Mouse (Mus musculus): ENCODE results near the gene Litaf.
"Not testable (repeated sequence)": the region's sequence is repeated elsewhere in the genome, so short reads cannot be mapped to it uniquely, and the experiment has no call there.

Gene Litaf

GRCm38 (mm10) chr16:11021403-11022112 lies 44.4 kb downstream of the Litaf start:
- no peak for DNase-seq

GRCm38 (mm10) chr16:11017807-11018595 lies 48.0 kb downstream of the Litaf start:
- no peak for DNase-seq

GRCm38 (mm10) chr16:11016353-11016752 lies 49.6 kb downstream of the Litaf start:
- DNase-seq = no peak

- DNase-seq = no peak
Observed at GRCm38 (mm10) chr16:11014407-11014806, 51.5 kb downstream of the Litaf start.

DNA sequence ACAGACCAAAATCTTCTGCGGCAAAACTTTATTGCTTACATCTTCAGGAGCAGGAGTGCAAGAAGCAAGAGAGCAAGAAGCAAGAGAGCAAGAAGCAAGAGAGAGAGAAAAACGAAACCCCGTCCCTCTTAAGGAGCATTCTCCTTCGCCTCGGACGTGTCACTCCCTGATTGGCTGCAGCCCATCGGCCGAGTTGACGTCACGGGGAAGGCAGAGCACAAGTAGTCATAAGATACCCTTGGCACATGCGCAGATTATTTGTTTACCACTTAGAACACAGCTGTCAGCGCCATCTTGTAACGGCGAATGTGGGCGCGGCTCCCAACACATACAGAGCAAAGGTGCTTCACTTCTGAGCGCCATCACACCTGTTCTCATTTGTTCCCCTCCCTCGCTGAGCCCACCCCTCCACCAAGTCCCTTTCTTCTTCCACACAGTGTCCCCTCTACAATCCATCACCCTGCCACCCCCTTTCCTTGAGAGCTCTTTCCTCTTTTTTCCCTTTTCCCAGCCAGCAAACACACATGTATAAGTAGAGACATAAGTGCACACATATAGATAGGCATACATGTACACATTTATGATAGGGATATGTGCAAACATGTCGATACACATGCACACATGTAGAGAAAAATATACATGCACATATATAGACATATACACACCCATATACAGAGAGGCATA lies 52.4 kb downstream of the Litaf start:
- not testable (repeated sequence) for DNase-seq

- peak; percentile 22 for DNase-seq
Observed at GRCm38 (mm10) chr16:11012571-11013463, 53.1 kb downstream of the Litaf start.

DNA sequence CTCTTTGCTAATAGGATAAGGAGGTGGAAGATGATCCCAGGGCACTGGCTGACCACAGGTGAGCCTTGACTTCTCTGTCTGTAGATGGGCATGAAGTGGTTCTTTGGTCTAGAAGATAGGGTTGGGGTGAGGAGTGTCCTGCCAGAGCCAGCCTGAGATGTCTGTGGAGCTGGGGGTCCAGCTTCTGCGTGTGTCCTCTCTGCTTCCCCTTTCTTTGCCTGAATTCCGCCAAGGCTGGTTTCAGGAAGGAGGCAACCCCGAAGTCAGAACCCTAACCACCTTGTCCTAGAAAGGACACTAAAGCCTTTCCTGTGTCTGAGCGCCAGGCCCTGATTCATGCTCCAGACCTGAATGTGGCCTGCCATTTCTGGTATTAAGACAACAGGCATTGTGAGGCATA lies 54.0 kb downstream of the Litaf start:
- DNase-seq = no peak

- DNase-seq = no peak
Observed at GRCm38 (mm10) chr16:11011206-11011605, 54.8 kb downstream of the Litaf start.

- no peak for DNase-seq
Observed at GRCm38 (mm10) chr16:11010270-11010669, 55.7 kb downstream of the Litaf start.

DNA sequence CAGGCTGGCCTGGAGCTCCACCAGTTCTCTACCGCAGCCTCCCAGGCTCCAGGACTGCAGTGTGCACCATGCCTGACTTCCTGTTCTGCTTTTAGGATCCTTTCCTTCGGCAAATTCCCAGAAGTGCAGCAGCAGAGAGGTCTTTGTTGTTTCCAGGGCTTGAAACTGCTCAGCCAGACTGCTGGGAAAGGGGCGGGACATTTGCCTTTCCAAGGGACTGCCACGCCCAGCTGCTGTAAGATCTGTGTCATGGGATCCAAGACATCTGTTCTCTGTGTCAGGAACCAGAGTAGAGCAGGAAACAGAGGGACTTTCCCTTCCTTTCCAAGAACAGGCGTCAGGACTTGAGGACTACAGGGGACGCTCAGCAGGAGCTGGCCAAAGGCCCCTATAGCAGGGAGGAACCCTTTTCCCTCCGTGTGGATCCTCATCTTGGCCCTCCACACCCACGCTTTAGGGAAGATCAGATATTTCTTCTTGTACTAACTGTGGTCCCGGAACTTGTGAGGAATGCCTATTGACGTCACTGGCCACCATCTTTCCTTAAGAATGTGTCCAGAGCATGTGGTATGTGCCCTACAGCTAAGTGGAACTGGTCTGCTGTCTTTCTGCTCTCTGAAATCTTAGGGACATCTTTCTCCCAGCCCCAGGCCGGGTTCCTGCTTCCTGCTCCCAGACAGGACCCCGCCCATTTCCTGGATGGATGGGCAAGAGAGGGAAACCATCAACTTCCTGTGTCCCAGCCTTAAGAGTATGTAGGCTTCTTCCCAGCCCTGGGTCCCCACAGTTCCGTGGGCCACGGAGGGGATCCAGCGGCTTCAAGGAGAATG lies 57.6 kb downstream of the Litaf start:
- peak; percentile 67 for DNase-seq

DNA sequence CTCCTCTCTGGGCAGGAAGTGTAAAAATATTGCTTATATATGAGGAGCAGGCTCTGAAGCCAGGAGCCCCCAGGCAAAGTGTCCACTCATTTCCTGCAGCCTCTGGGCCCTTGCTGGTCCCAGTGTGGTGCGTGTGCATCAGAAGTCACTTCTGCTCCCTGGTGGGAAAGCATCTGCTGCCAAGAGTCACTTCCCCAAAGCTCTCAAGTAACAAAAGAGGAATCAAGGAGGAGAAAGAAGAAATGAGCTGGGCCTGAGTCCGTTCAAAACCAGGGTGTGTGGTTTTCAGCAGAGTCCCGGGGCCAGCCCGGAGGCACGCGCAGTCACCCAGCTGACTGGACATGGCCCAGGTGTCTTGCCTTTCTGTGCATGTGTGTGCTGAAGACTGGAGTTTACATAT lies 59.9 kb downstream of the Litaf start:
- DNase-seq = no peak

DNA sequence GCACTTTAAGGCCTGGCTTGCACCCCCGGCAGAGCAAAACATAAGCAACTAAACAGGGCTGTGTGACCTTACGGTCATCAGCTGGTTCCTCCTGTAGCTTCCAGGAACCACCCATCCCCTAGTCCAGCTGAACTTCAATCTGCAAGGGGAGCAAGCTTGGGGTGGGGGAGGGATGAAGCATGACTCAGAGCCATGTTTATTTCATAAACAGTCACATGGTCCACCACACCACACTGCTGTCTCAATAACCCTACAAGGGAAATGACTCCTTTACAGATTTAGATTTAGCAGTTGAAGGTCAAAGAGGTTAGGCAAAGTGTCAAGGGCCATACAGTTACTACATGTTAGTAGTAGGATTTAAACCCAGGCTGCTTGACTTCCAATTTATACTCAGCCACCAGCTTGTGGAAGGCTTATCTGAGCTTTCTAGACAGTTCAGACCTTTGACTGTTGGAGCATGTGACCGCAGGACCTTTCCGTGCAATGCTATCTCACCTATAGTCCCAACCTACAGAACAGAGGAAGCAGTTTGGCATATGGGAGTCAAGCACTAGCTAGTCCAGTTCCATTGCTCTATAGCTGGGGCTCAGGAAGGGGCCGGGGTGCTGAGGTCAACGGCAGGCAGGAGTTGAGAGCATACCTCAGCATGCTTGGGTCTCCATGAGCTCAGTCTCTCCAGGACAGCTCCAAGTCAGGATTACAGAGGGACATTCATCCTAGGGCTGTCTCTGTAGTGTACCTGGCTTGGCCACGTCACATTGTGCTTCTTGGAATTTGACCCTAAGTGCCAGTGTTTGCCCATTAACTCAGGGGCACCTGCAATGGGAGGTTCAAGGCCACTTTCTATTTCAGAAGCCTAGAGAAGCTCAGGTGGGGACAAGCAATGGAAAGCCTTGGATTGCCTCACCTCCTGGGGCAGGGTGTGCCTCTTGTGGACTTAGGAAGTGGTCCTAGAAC lies 64.0 kb downstream of the Litaf start:
- DNase-seq = no peak

GRCm38 (mm10) chr16:10999809-11000208 lies 66.1 kb downstream of the Litaf start:
- no peak for DNase-seq

DNA sequence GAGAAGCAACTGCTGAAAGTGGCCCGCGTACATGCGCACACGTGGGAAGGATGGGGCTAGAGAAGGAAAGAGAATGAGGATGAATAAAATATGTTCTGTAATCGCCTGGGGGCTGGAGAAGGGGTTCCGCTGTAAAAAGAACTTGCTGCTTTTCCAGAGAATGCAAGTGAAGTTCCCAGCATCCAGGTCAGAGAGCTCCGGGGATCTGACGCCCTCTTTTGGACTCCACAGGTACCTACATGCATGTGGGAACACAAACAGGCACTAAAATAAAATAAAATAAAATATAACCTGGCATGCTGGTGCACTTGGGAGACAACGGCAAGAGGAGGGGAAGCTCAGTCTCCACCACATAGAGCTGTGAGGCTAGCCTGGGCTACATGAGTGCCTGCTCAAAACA lies 67.7 kb downstream of the Litaf start:
- DNase-seq = no peak

- DNase-seq = no peak
Observed at GRCm38 (mm10) chr16:10996576-10996975, 69.4 kb downstream of the Litaf start.

DNA sequence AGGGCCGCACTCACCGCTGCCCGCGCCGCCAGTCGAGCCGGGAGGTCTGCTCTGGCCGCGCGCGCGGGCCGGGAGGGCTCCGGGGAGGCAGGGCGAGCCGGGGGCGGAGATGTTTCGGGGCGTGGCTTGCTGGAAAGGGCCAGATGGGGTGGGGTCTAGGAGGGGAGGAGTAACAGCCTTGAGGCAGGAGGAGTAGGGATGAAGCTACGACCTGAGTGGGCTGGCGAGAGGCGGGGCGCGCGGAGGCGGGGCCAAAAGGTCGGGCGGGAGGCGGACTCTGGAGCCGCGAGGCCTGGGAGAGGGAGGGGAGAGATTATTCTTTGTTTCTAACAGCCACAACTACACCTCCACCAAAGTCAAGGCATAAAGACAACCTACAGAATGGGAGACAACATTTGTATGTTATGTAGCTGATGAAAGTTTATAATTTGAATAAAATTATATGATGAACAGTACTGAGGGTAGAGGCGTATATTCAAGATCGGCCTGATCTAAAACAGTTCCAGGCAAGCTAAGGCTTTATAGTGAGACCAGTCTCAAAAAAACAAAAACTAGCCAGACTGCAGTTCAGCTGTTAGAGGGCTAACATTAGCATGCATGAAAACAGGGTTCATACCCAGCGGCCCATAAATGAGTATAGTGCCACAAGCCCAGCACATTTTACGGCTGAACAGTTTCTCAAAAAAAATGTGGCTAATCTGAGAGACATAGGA lies 72.8 kb downstream of the Litaf start:
- peak; percentile 97 for DNase-seq

GRCm38 (mm10) chr16:10992090-10993031 lies 73.6 kb downstream of the Litaf start:
- DNase-seq = peak; percentile 41

DNA sequence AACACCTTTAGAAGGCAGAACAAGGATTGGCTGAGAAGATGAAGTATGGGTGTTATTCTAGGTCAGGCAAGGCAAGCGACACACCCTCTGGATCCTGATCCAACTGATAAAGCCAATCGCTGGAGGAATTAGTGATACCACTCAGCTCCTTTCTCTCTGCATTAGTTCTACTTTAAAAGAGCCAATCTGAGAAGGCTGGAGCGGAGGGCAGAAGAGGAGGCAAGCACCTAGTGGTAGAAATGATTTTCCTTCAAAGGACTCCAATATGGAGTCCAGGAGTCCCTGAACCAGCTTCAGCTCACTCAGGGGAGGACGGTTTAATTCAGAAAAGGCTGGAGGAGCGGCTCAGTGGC lies 74.2 kb downstream of the Litaf start:
- no peak for DNase-seq

DNA sequence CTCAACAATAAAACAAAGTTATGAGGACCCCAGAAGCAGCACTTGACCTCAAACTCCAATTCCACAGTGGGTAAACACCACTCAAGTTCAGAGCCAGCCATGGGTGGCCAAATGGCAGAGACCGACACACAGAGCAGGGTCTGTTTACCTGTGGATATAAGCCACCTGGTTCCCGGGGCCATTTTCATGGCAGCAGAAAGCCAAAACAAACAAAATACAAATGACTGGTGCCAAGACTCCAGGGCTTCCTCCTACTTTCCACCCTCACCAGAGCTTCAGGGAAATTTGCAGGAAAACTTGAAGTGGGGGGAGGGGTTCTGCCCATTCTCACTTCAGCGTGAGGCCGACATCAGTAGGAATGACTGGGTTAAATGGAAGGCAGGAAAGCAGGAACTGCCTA lies 75.2 kb downstream of the Litaf start:
- no peak for DNase-seq
